Mouse (Mus musculus): ENCODE results near the gene Ccdc74a. TPM values are rescaled to one million over a fixed set of nuclear protein-coding genes. Genes with fewer than 3 reads are reported as not detected.
"Not testable (repeated sequence)": the region's sequence is repeated elsewhere in the genome, so short reads cannot be mapped to it uniquely, and the experiment has no call there.

Gene Ccdc74a
- total RNA-seq (2014; rRNA removed) (19.6 and 22.6 TPM in 2 replicates), polyA plus RNA-seq (2015; fragmentation: Nextera tagmentation; extraction: Ambion mirVana) (25.2 and 33.9 TPM in 2 replicates)

DNA sequence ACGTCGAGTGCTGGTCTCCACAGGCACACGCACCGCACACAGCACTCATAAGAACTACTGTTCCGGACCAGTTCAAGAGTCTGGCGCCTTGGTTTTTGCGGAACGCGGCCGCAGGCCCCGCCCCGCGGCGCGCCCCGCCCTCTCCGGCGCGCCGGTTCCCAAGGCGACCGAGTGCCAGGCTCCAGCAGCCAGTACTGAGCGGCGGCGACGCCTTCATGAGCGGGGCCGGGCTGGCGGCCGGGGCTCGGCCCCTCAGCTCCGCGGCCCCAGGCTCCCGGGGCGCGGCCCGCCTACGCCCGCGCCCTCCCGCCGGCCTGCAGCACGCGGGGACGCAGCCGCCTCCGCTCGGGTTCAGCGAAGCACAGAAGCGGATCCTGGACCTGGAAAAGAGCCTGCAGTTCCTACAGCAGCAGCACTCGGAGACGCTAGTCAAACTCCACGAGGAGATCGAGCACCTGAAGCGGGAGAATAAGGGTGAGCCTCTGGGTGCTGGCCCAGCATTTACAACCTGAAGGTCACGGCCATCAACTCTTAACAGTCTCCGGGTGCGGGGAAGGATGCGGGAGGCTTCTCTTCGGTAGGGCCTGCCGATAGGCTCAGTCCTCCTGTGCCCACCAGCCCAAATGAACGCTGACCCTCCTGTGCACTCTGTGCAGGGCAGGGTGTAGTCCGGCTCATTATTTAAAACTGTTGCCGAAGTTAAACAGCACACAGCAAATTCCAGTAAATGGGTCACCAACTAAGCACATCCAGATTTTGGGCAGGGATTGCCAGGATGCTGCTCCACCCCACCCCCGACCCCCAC is at the start of gene Ccdc74a:
TSS of gene Ccdc74a (plus strand) at position 161 of the 805 bp plus-strand sequence.
- Histone ChIP-seq H3K9me3 (ENCODE audit: low read length) (no peaks in the 10 kb centered on the region), H3K4me3 (ENCODE audit: low read depth, low read length) (peak within 1 kb of the TSS; percentile 75), H3K36me3 (ENCODE audit: insufficient read depth) (peaks cover 30% of the 10 kb centered on the region), H3K27me3 (ENCODE audit: insufficient read depth, low read length) (no peaks in the 10 kb centered on the region), H3K27ac (ENCODE audit: low read depth, low read length) (peak within 1 kb of the TSS; percentile 40; the same call in 1 of the 2 replicates), H3K4me2 (ENCODE audit: low read depth) (peak within 1 kb of the TSS; percentile 77), H3K4me1 (ENCODE audit: insufficient read depth) (no peaks in the 10 kb centered on the region), H3K9ac (peak within 1 kb of the TSS; percentile 63)
- ATAC-seq, result peak; percentile 96
- 3% methylated on average over 59 of the region's 65 CpGs for WGBS
- no peak for TF ChIP-seq CTCF (IDR thresholded peaks at IDR 0.05; ENCODE audit: low read depth)
- DNase-seq, result peak; percentile 83

DNA sequence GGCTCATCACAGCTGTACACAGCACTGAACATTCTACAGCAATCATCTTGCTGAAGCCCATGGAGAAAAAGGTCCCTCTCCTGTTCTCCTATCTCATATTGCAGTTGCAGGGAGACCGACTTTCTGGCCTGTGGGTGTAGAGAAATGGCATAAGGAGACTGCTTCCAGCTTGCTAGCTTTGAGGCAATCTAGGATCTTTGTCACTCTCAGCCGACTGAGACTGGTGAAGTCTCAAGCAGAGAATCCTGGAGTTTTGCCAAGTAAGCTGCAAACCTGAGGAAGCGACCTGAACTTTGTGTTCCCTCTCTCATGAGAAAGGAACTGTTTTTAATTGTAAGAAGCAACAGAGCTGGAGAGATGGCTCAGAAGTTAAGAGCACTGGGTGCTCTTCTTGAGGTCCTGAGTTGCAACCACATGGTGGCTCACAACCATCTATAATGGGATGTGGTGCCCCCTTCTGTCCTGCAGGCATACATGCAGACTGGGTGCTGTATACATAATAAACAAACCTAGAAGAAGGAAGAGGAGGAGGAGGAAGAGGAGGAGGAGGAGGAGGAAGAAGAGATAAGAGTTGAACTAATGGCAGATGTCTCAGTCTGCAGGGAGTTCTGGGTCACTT is 45.2 kb upstream of the Ccdc74a start:
- Histone ChIP-seq H3K36me3 (ENCODE audit: insufficient read depth) (no peaks in the 10 kb centered on the region), H3K27me3 (ENCODE audit: insufficient read depth, low read length) (no peaks in the 10 kb centered on the region), H3K4me2 (ENCODE audit: low read depth) (no peak overlapping the region), H3K4me3 (ENCODE audit: low read depth, low read length) (no peak overlapping the region), H3K27ac (ENCODE audit: low read depth, low read length) (no peak overlapping the region), H3K4me1 (ENCODE audit: insufficient read depth) (0 out of 2 replicates have a peak, but pooled peaks cover 8% of the 10 kb centered on the region), H3K9ac (no peak overlapping the region), H3K9me3 (ENCODE audit: low read length) (no peaks in the 10 kb centered on the region)
- peak; percentile 34 for TF ChIP-seq CTCF (IDR thresholded peaks at IDR 0.05; ENCODE audit: low read depth)
- ATAC-seq, result no peak
- DNase-seq, result no peak
- WGBS, result 58% methylated on average over 3 of the region's 3 CpGs

DNA sequence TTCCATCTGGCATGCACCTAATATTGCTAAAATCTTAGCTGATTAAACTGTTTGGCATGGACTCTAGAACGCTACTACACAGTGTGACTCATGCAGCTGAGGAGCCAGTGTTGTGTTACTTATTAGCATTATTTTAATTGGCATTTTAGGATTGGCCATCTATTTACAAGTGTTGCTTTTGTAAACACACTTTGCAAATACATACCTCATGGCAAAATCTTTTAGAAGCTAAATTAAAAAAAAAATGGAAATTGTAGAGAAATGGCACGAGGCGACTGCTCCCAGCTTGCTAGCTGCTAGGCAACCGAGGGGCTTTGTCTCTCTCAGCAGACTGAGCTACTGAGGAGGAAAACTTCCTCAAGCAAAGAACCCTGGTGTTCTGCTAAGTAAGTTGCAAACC is 41.3 kb upstream of the Ccdc74a start:
- Histone ChIP-seq H3K4me1 (ENCODE audit: insufficient read depth) (0 out of 2 replicates have a peak, but pooled peaks cover 8% of the 10 kb centered on the region), H3K9me3 (ENCODE audit: low read length) (no peaks in the 10 kb centered on the region), H3K9ac (no peak overlapping the region), H3K4me3 (ENCODE audit: low read depth, low read length) (no peak overlapping the region), H3K27ac (ENCODE audit: low read depth, low read length) (peak overlapping the region; percentile 45; the same call in 1 of the 2 replicates), H3K4me2 (ENCODE audit: low read depth) (no peak overlapping the region; the same call in 1 of the 2 replicates), H3K36me3 (ENCODE audit: insufficient read depth) (no peaks in the 10 kb centered on the region), H3K27me3 (ENCODE audit: insufficient read depth, low read length) (no peaks in the 10 kb centered on the region)
- WGBS, result 25% methylated on average over 4 of the region's 4 CpGs
- peak; percentile 63 for DNase-seq
- TF ChIP-seq CTCF (IDR thresholded peaks at IDR 0.05; ENCODE audit: low read depth), result no peak
- peak; percentile 82 for ATAC-seq

DNA sequence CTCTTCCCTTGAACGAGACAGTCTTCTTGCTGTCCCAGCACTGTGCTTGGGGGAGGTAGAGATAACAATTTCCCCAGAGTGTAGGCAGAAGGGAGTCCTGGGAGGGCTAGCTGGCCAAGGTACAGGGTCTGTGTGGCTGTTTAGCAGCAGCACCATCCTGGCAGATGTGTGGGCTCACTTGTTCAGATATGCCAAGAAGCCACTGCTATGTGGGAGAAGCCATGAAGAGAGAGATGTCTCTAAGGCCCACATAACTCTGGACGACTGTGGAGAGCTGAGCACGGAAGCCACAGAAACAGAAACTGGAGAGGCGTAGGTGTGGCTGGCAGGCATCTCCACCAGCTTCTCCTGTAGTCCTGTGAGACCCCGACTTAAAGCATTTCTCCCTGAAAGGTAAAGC is 40.6 kb upstream of the Ccdc74a start:
- Histone ChIP-seq H3K9me3 (ENCODE audit: low read length) (no peaks in the 10 kb centered on the region), H3K27me3 (ENCODE audit: insufficient read depth, low read length) (no peaks in the 10 kb centered on the region), H3K36me3 (ENCODE audit: insufficient read depth) (no peaks in the 10 kb centered on the region), H3K4me1 (ENCODE audit: insufficient read depth) (0 out of 2 replicates have a peak, but pooled peaks cover 8% of the 10 kb centered on the region), H3K4me2 (ENCODE audit: low read depth) (no peak overlapping the region), H3K27ac (ENCODE audit: low read depth, low read length) (0 out of 2 replicates have a peak overlapping the region, but pooled peaks have one; percentile 45), H3K9ac (no peak overlapping the region), H3K4me3 (ENCODE audit: low read depth, low read length) (no peak overlapping the region)
- DNase-seq (no peak), ATAC-seq (peak; percentile 16; the same call in 1 of the 2 replicates)
- WGBS, result 78% methylated on average over 5 of the region's 5 CpGs
- no peak for TF ChIP-seq CTCF (IDR thresholded peaks at IDR 0.05; ENCODE audit: low read depth)

DNA sequence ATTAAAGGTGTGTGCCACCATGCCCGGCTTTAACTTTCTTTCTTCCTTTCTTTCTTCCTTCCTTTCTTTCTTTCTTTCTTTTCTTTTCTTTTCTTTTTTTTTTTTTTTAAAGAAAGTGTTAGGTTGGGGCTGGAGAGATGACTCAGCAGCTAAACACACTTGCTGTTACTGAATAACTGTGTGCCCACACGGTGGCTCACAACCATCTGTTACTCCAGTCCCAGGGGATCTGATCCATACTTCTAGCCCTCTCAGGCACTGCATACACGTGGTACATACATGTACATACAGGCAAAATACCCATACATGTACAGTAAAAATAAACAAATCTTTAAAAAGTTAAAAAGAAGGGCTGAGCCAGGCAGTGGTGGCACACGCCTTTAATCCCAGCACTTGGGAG is 34.9 kb upstream of the Ccdc74a start:
- Histone ChIP-seq H3K36me3 (ENCODE audit: insufficient read depth) (no peaks in the 10 kb centered on the region), H3K27ac (ENCODE audit: low read depth, low read length) (no peak overlapping the region), H3K4me1 (ENCODE audit: insufficient read depth) (no peaks in the 10 kb centered on the region), H3K9ac (no peak overlapping the region), H3K4me2 (ENCODE audit: low read depth) (no peak overlapping the region), H3K27me3 (ENCODE audit: insufficient read depth, low read length) (no peaks in the 10 kb centered on the region), H3K9me3 (ENCODE audit: low read length) (no peaks in the 10 kb centered on the region), H3K4me3 (ENCODE audit: low read depth, low read length) (no peak overlapping the region)
- WGBS, result 71% methylated on average over 4 of the region's 4 CpGs
- DNase-seq, result no peak
- no peak for ATAC-seq
- no peak for TF ChIP-seq CTCF (IDR thresholded peaks at IDR 0.05; ENCODE audit: low read depth)

DNA sequence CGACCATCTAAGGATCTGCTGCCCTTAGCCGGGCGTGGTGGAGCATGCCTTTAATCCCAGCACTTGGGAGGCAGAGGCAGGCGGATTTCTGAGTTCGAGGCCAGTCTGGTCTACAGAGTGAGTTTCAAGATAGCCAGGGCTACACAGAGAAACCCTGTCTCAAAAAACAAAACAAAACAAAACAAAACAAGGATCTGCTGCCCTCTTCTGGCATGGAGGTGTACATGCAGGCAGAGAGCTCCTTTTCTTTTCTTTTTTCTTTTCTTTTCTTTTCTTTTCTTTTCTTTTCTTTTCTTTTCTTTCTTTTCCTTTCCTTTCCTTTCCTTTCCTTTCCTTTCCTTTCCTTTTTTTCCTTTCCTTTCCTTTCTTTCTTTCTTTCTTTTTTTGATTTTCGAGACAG is 31.5 kb upstream of the Ccdc74a start:
- not testable (repeated sequence) for H3K9me3 ChIP-seq (ENCODE audit: low read length); ATAC-seq; H3K27me3 ChIP-seq (ENCODE audit: insufficient read depth, low read length); H3K4me3 ChIP-seq (ENCODE audit: low read depth, low read length); H3K4me2 ChIP-seq (ENCODE audit: low read depth); DNase-seq; H3K4me1 ChIP-seq (ENCODE audit: insufficient read depth); H3K36me3 ChIP-seq (ENCODE audit: insufficient read depth); H3K27ac ChIP-seq (ENCODE audit: low read depth, low read length); H3K9ac ChIP-seq
- 88% methylated on average over 6 of the region's 6 CpGs for WGBS
- TF ChIP-seq CTCF (IDR thresholded peaks at IDR 0.05; ENCODE audit: low read depth), result peak; percentile 61

DNA sequence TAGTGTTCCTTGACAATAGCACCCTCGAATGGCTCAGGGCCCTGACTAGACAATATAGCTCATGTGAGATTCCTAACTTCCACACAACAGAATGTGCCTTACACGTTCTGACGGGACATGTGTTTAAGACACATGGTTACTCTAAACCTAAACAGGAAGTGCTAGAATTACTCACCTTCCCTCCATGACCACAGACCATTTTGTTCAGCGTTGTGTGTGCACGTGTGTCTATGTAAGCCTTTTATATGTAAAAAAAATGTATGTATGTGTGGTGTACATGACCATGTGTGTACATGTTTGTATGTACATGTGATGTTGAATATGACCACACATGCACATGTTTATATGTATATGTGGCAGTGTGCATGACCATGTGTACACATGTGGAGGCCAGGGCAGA is 30.1 kb upstream of the Ccdc74a start:
- Histone ChIP-seq H3K9ac (no peak overlapping the region), H3K36me3 (ENCODE audit: insufficient read depth) (no peaks in the 10 kb centered on the region), H3K4me1 (ENCODE audit: insufficient read depth) (peaks cover 6% of the 10 kb centered on the region; the same call in 1 of the 2 replicates), H3K27ac (ENCODE audit: low read depth, low read length) (no peak overlapping the region), H3K9me3 (ENCODE audit: low read length) (no peaks in the 10 kb centered on the region), H3K4me3 (ENCODE audit: low read depth, low read length) (no peak overlapping the region), H3K27me3 (ENCODE audit: insufficient read depth, low read length) (no peaks in the 10 kb centered on the region), H3K4me2 (ENCODE audit: low read depth) (no peak overlapping the region)
- ATAC-seq, result no peak
- no peak for DNase-seq
- WGBS, result 91% methylated on average over 5 of the region's 5 CpGs
- no peak for TF ChIP-seq CTCF (IDR thresholded peaks at IDR 0.05; ENCODE audit: low read depth)
